Mouse (Mus musculus) kidney, postnatal 10 days (tissue): ENCODE measurements around the gene Fcmr.

ENCODE experiments used
- DNase-seq: peaks from one replicate; pipeline ENCODE4 v3.0.0; 2021; ENCODE audit warnings: mixed read lengths

The Fcmr gene

GRCm38 (mm10) chr1:130864238-130864637, 1.2 kb upstream of the Fcmr start:
- no peak for DNase-seq

GRCm38 (mm10) chr1:130864741-130865140, 728 bp upstream of the Fcmr start:
- no peak for DNase-seq

- no peak for DNase-seq
Observed at GRCm38 (mm10) chr1:130872912-130873311, 7.4 kb downstream of the Fcmr start.

- DNase-seq, result peak; percentile 60
Observed at GRCm38 (mm10) chr1:130875139-130875538, 9.7 kb downstream of the Fcmr start.

GRCm38 (mm10) chr1:130875910-130876309, 10.4 kb downstream of the Fcmr start:
- no peak for DNase-seq

- DNase-seq, result peak; percentile 69
Observed at GRCm38 (mm10) chr1:130876931-130877509, 11.6 kb downstream of the Fcmr start.

- peak; percentile 59 for DNase-seq
Observed at GRCm38 (mm10) chr1:130877889-130878614, 12.6 kb downstream of the Fcmr start.

- no peak for DNase-seq
Observed at GRCm38 (mm10) chr1:130879927-130880326, 14.5 kb downstream of the Fcmr start.

- DNase-seq, result no peak
Observed at GRCm38 (mm10) chr1:130883146-130883545, 17.7 kb downstream of the Fcmr start.

GRCm38 (mm10) chr1:130887354-130887753, 21.9 kb downstream of the Fcmr start, which contains the start of gene Il24:
Gene Il24 (minus strand): TSS chr1:130887454.
- no peak for DNase-seq

GRCm38 (mm10) chr1:130892446-130892845, 27.0 kb downstream of the Fcmr start:
- no peak for DNase-seq

GRCm38 (mm10) chr1:130893329-130894040, 28.0 kb downstream of the Fcmr start:
- no peak for DNase-seq

- DNase-seq, result no peak
Observed at GRCm38 (mm10) chr1:130894468-130894867, 29.0 kb downstream of the Fcmr start.

GRCm38 (mm10) chr1:130902505-130902904, 37.0 kb downstream of the Fcmr start:
- no peak for DNase-seq

- no peak for DNase-seq
Observed at GRCm38 (mm10) chr1:130911401-130912010, 46.0 kb downstream of the Fcmr start, which contains the start of gene Il20. Gene Il20 (minus strand): TSS chr1:130911451.

GRCm38 (mm10) chr1:130918323-130918980, 53.0 kb downstream of the Fcmr start:
- no peak for DNase-seq

GRCm38 (mm10) chr1:130926484-130926883, 61.0 kb downstream of the Fcmr start:
- no peak for DNase-seq
